Mouse (Mus musculus) olfactory bulb, adult 2 months (tissue): Measurements from ENCODE around the gene Ccdc155. TPM values are rescaled to one million over a fixed set of nuclear protein-coding genes. Genes with fewer than 3 reads are reported as not detected.
"Not testable (repeated sequence)": the region's sequence is repeated elsewhere in the genome, so short reads cannot be mapped to it uniquely, and the experiment has no call there.

ENCODE experiments used
- H3K27ac ChIP-seq: fragments of 200-500 bp; 2 replicates; pipeline ENCODE4 v1.5.1; 2012; ENCODE audit warnings: low read depth, low read length; ENCODE audit not compliant: insufficient read depth
- H3K4me1 ChIP-seq: fragments of 200-500 bp; 2 replicates; pipeline ENCODE4 v1.6.1; 2012; ENCODE audit warnings: low read length; ENCODE audit not compliant: control insufficient read depth, insufficient read depth
- H3K4me3 ChIP-seq: fragments of 200-500 bp; 2 replicates; pipeline ENCODE4 v1.5.1; 2012; ENCODE audit warnings: mild to moderate bottlenecking, low read depth, low read length, moderate library complexity; ENCODE audit not compliant: insufficient read depth
- CTCF ChIP-seq: fragments of 200-500 bp; IDR thresholded peaks from 2 replicates; pipeline ENCODE4 v1.5.1; 2012; ENCODE audit warnings: low read depth, mild to moderate bottlenecking, low read length, moderate library complexity; ENCODE audit not compliant: insufficient read depth
- POLR2A ChIP-seq: fragments of 200-500 bp; IDR thresholded peaks from 2 replicates; pipeline ENCODE4 v1.6.1; 2012; ENCODE audit warnings: mild to moderate bottlenecking, low read depth, low read length, moderate library complexity; ENCODE audit not compliant: insufficient read depth
- WGBS: fragments of 180-500 bp; shearing (Covaris S2); methylation state at CpG from one replicate; pipeline ENCODE4 v1.1.7; 2018; 5-methylcytosine and 5-hydroxymethylcytosine counted together
- polyA plus RNA-seq: library from polyadenylated mRNA; stranded (reverse); fragments of >200 nt; gene quantifications from 2 replicates; pipeline ENCODE4 v1.2.4, GENCODE M21; 2012; ENCODE audit warnings: low replicate concordance; ENCODE audit not compliant: missing spikeins, insufficient read depth, insufficient read length

The Ccdc155 gene
- polyA plus RNA-seq, 1 experiment: not detected

GRCm38 (mm10) chr7:45156206-45156605, 48.5 kb downstream of the Ccdc155 start:
- Histone ChIP-seq H3K27ac (no peak overlapping the region), H3K4me1 (peaks cover 4% of the 10 kb centered on the region; the same call in 1 of the 2 replicates), H3K4me3 (no peak overlapping the region)
- TF ChIP-seq CTCF (no peak), POLR2A (no peak)
- 92% methylated on average over 15 of the region's 15 CpGs for WGBS

- H3K4me1 ChIP-seq: peaks cover 4% of the 10 kb centered on the region; the same call in 1 of the 2 replicates
Observed at GRCm38 (mm10) chr7:45155590-45155989, 49.1 kb downstream of the Ccdc155 start.

GRCm38 (mm10) chr7:45154993-45155514, 49.6 kb downstream of the Ccdc155 start:
- 73% methylated on average over 12 of the region's 12 CpGs for WGBS
- Histone ChIP-seq H3K4me3 (0 out of 2 replicates have a peak overlapping the region, but pooled peaks have one; percentile 8), H3K27ac (no peak overlapping the region), H3K4me1 (peaks cover 4% of the 10 kb centered on the region; the same call in 1 of the 2 replicates)
- TF ChIP-seq CTCF (no peak), POLR2A (no peak)

More at GRCm38 (mm10) chr7:45155590-45155989, 49.1 kb downstream of the Ccdc155 start:
- WGBS: 88% methylated on average over 9 of the region's 9 CpGs
- Histone ChIP-seq H3K27ac (no peak overlapping the region), H3K4me3 (no peak overlapping the region)
- TF ChIP-seq CTCF (no peak), POLR2A (no peak)

GRCm38 (mm10) chr7:45154096-45154992, 50.3 kb downstream of the Ccdc155 start, which contains the start of the genes Pih1d1 and Aldh16a1:
Pih1d1 (plus strand) TSS chr7:45154303.
Aldh16a1 (minus strand) TSS chr7:45154584.
- TF ChIP-seq CTCF: peak; percentile 51; the same call in 1 of the 2 replicates
- TF ChIP-seq POLR2A: peak; percentile 99
- Histone ChIP-seq H3K27ac (peak within 1 kb of the TSS; percentile 92), H3K4me1 (peaks cover 4% of the 10 kb centered on the region; the same call in 1 of the 2 replicates), H3K4me3 (peak within 1 kb of the TSS; percentile 77)
- WGBS: 3% methylated on average over 69 of the region's 69 CpGs

GRCm38 (mm10) chr7:45153586-45153985, 51.1 kb downstream of the Ccdc155 start:
- Histone ChIP-seq H3K4me3 (peak overlapping the region; percentile 77), H3K27ac (peak overlapping the region; percentile 76), H3K4me1 (peaks cover 4% of the 10 kb centered on the region; the same call in 1 of the 2 replicates)
- TF ChIP-seq POLR2A (no peak), CTCF (no peak)
- WGBS: 2% methylated on average over 5 of the region's 5 CpGs

- not testable (repeated sequence) for H3K27ac ChIP-seq, H3K4me3 ChIP-seq, H3K4me1 ChIP-seq
- WGBS: 94% methylated on average over 2 of the region's 2 CpGs
Observed at GRCm38 (mm10) chr7:45153052-45153451, 51.6 kb downstream of the Ccdc155 start.

GRCm38 (mm10) chr7:45151303-45151702, 53.4 kb downstream of the Ccdc155 start:
- no peak overlapping the region for H3K27ac ChIP-seq
- no peak overlapping the region for H3K4me3 ChIP-seq
- no peak for TF ChIP-seq CTCF
- no peak for TF ChIP-seq POLR2A
- peaks cover 4% of the 10 kb centered on the region; the same call in 1 of the 2 replicates for H3K4me1 ChIP-seq
- 41% methylated on average over 11 of the region's 11 CpGs for WGBS

- H3K27ac ChIP-seq: no peak overlapping the region
- WGBS: 72% methylated on average over 4 of the region's 4 CpGs
- peaks cover 4% of the 10 kb centered on the region; the same call in 1 of the 2 replicates for H3K4me1 ChIP-seq
- no peak for TF ChIP-seq POLR2A
- no peak for TF ChIP-seq CTCF
- H3K4me3 ChIP-seq: no peak overlapping the region
Observed at GRCm38 (mm10) chr7:45150321-45150720, 54.4 kb downstream of the Ccdc155 start.

- H3K4me1 ChIP-seq: no peaks in the 10 kb centered on the region
- H3K4me3 ChIP-seq: no peak overlapping the region
- WGBS: 75% methylated on average over 6 of the region's 6 CpGs
- TF ChIP-seq POLR2A (no peak), CTCF (no peak)
- no peak overlapping the region for H3K27ac ChIP-seq
Observed at GRCm38 (mm10) chr7:45149545-45149944, 55.1 kb downstream of the Ccdc155 start.

GRCm38 (mm10) chr7:45148534-45149098, 56.1 kb downstream of the Ccdc155 start:
- Histone ChIP-seq H3K27ac (no peak overlapping the region), H3K4me1 (no peaks in the 10 kb centered on the region), H3K4me3 (no peak overlapping the region)
- 69% methylated on average over 4 of the region's 4 CpGs for WGBS
- TF ChIP-seq POLR2A (no peak), CTCF (no peak)
